8 mouse cellular contexts compared by ENCODE assay signal in the genomic region with DNA sequence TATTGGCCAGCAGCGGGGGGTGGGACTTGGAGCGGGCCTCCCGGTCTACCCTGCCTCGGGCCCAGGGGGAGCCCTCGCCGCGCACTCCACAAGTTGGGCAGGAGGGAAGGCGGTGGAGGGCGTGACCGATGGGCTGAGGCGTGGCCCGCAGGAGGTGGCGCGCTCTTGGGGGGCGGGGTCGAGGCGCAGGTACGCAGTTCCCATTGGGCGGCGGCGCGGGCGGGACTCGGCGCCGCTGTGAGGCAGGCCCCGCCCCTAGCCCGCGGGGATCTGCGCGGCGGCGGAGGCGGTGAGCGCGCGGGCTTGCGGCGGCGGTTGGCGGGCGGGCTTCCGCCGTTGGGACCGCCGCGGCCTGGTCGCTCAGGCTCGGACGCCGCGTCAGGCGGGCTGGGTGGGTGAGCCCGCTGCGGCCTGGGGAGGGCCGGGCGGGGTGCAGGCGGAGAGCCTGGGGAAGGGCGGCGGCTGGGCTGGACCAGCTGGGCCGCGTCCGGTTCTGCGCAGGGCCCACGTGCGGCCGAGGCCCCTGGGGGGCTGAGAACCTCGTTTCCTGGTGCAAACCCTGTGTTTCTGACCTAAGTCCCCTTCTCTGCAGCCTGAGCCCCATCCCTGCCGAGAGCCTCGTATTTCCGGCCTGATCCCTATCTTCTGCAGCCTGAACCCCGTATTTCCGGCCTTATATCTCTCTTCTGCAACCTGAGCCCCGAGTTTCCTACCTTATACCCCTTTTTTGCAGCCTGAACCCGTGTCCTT. TPM values are rescaled to one million over a fixed set of nuclear protein-coding genes. Genes with fewer than 3 reads are reported as not detected.
DNase-seq lines count a peak whose midpoint lies in the region; ATAC-seq and TF ChIP-seq lines count a peak whose summit lies in the region.

A gene (plus strand): TSS at position 19 of the 750 bp plus-strand sequence.

- DNase-seq in Muller cell, postnatal 12 days (ENCODE audit: inconsistent ontology term): peak; percentile 100
- DNase-seq in cerebellum, adult 9-10 months: peak; percentile 99
- DNase-seq in hindbrain, embryonic 10.5 days (ENCODE audit: low spot score): peak; percentile 99
- peak; percentile 100 for DNase-seq in layer of hippocampus, adult 9-11 months
- peak; percentile 99 for DNase-seq in lung, postnatal 0 days (ENCODE audit: low spot score)
- DNase-seq in retina, adult 2 months (ENCODE audit: low read depth, low spot score): peak; percentile 93
- peak; percentile 99 to 100 for DNase-seq in thymus, postnatal 36 days

- H3K9ac ChIP-seq in lung, postnatal 0 days (replicated peaks; ENCODE audit: low read depth): peak within 1 kb of the TSS; percentile 37

- ATAC-seq in frontal cortex, adult (ENCODE audit: low TSS enrichment): peak; percentile 95; the same call in 1 of the 2 replicates
- peak; percentile 99 for ATAC-seq in lung, postnatal 0 days

- under 1% methylated on average over 75 of the region's 75 CpGs for WGBS in hindbrain, embryonic 10.5 days
- WGBS in lung, postnatal 0 days: under 1% methylated on average over 32 of the region's 75 CpGs

- H3K27me3 ChIP-seq in hindbrain, embryonic 10.5 days (ENCODE audit: insufficient read depth, poor library complexity, severe bottlenecking): no peaks in the 10 kb centered on the region
- no peaks in the 10 kb centered on the region for H3K27me3 ChIP-seq in lung, postnatal 0 days (replicated peaks; ENCODE audit: insufficient read depth, low read length)

- peak; percentile 80 for TF ChIP-seq CTCF in lung, postnatal 0 days (IDR thresholded peaks at IDR 0.05)

- H3K4me3 ChIP-seq in hindbrain, embryonic 10.5 days: peak within 1 kb of the TSS; percentile 88
- peak within 1 kb of the TSS; percentile 56 for H3K4me3 ChIP-seq in lung, postnatal 0 days (ENCODE audit: low read depth, low read length)

- H3K4me1 ChIP-seq in hindbrain, embryonic 10.5 days (replicated peaks): peaks cover 68% of the 10 kb centered on the region
- H3K4me1 ChIP-seq in lung, postnatal 0 days (ENCODE audit: insufficient read depth, low read depth, low read length): peaks cover 13% of the 10 kb centered on the region

- peaks cover 31% of the 10 kb centered on the region for H3K36me3 ChIP-seq in hindbrain, embryonic 10.5 days
- peaks cover 10% of the 10 kb centered on the region; the same call in 1 of the 2 replicates for H3K36me3 ChIP-seq in lung, postnatal 0 days (ENCODE audit: insufficient read depth, low read length)

- peak within 1 kb of the TSS; percentile 99 for H3K27ac ChIP-seq in hindbrain, embryonic 10.5 days
- H3K27ac ChIP-seq in lung, postnatal 0 days (ENCODE audit: low read length): peak within 1 kb of the TSS; percentile 78

- no peak for TF ChIP-seq EP300 in lung, postnatal 0 days (IDR thresholded peaks at IDR 0.05)

- H3K9me3 ChIP-seq in hindbrain, embryonic 10.5 days: no peaks in the 10 kb centered on the region
- H3K9me3 ChIP-seq in lung, postnatal 0 days (ENCODE audit: low read length): no peaks in the 10 kb centered on the region

- peak within 1 kb of the TSS; percentile 77 for H3K4me2 ChIP-seq in lung, postnatal 0 days (replicated peaks; ENCODE audit: low read depth, low read length)

RNA-seq across cellular contexts. Expression of the gene that starts here (rescaled TPM):
- polyA plus RNA-seq in hindbrain, embryonic 10.5 days (2016; fragmentation: Nextera tagmentation; extraction: Ambion mirVana): 63.6 and 102 TPM in 2 replicates
- 34.0 and 36.9 TPM in 2 replicates for polyA plus RNA-seq in lung, postnatal 0 days (2015; fragmentation: Nextera tagmentation; extraction: Ambion mirVana)

Comparison
In these comparisons a context has a peak if more than half of its experiments do, and no peak if none do; other contexts are left out.
1. Peak in every context shown above with its lines: DNase-seq, ATAC-seq, H3K4me3 ChIP-seq and H3K27ac ChIP-seq.